Mouse (Mus musculus) left cerebral cortex, postnatal 14 days (tissue): ENCODE results near the gene Gm5108. TPM values are rescaled to one million over a fixed set of nuclear protein-coding genes. Genes with fewer than 3 reads are reported as not detected.

Source experiments
- DNase-seq, 2 experiments: peaks; one replicate each; pipeline ENCODE4 v3.0.0; 2021 to 2022; ENCODE audit warnings: low spot score in 2 of 2, mixed read lengths in 1 of 2
- intact Hi-C: fragments of 180-260 bp; cut with DNase I; formaldehyde crosslinking; loops from one replicate; pipeline ENCODE4 v1.15.1; 2025
- total RNA-seq, 2 experiments: library from RNA; stranded (reverse); gene quantifications; 2 replicates each; pipeline ENCODE4 v1.2.3; 2021

Gm5108 gene
- total RNA-seq, 2 experiments from 2014 or later = not detected

GRCm38 (mm10) chr5:68011569-68011968, 70.1 kb downstream of the Gm5108 start:
- intact Hi-C loops = loop anchor here (5.0 kb wide), 2 partner anchors 164 to 479 kb away; partner anchors contain the start of gene Atp8a1
- DNase-seq = no peak

GRCm38 (mm10) chr5:68012618-68013017, 71.1 kb downstream of the Gm5108 start:
- peak; percentile 87 to 88 for DNase-seq
- intact Hi-C loops = loop anchor here (2.0 to 5.0 kb wide), 3 partner anchors 165 to 480 kb away; partner anchors contain the start of gene Atp8a1

GRCm38 (mm10) chr5:68020870-68021269, 79.4 kb downstream of the Gm5108 start:
- intact Hi-C loops = no loop called here
- DNase-seq = no peak

Other genes with a start within 250 kb of the Gm5108 start
- gene Atp8a1, start 94.2 kb upstream of the Gm5108 start, total RNA-seq = 100 to 1,000 TPM; 158 to 162 TPM
- gene Gm21905, start 4.8 kb downstream of the Gm5108 start, total RNA-seq = not detected
- not detected for gene Grxcr1, start 90.2 kb downstream of the Gm5108 start, total RNA-seq